Mouse (Mus musculus) small intestine, adult 2 months (tissue): ENCODE results near the gene Ccer2. TPM values are rescaled to one million over a fixed set of nuclear protein-coding genes. Genes with fewer than 3 reads are reported as not detected.

ENCODE experiments used
- H3K27ac ChIP-seq: fragments of 200-500 bp; 2 replicates; pipeline ENCODE4 v1.5.1; 2012; ENCODE audit warnings: low read depth, low read length, control low read depth, inconsistent platforms; ENCODE audit not compliant: insufficient read depth
- H3K27me3 ChIP-seq: fragments of 200-500 bp; 2 replicates; pipeline ENCODE4 v1.6.1; 2012; ENCODE audit warnings: mild to moderate bottlenecking, moderate library complexity, low read length, inconsistent platforms; ENCODE audit not compliant: control insufficient read depth, insufficient read depth
- H3K36me3 ChIP-seq: fragments of 200-500 bp; 2 replicates; pipeline ENCODE4 v1.6.1; 2012; ENCODE audit warnings: mild to moderate bottlenecking, low read length, control low read depth, inconsistent platforms; ENCODE audit not compliant: control insufficient read depth, insufficient read depth
- H3K4me1 ChIP-seq: fragments of 200-500 bp; 2 replicates; pipeline ENCODE4 v1.6.1; 2012; ENCODE audit warnings: low read length, inconsistent platforms, mixed read lengths; ENCODE audit not compliant: control insufficient read depth, insufficient read depth, insufficient read length
- H3K4me3 ChIP-seq: fragments of 200-500 bp; 2 replicates; pipeline ENCODE4 v1.5.1; 2012; ENCODE audit warnings: low read depth, mild to moderate bottlenecking, control low read depth, inconsistent platforms, low read length, moderate library complexity
- CTCF ChIP-seq: fragments of 200-500 bp; IDR thresholded peaks from 2 replicates; pipeline ENCODE4 v1.5.1; 2012; ENCODE audit warnings: low read depth, mild to moderate bottlenecking, control low read depth, inconsistent platforms, low read length, moderate library complexity, mixed read lengths; ENCODE audit not compliant: insufficient replicate concordance, insufficient read length; ENCODE audit errors: extremely low read depth
- POLR2A ChIP-seq: fragments of 200-500 bp; IDR thresholded peaks from 2 replicates; pipeline ENCODE4 v1.6.1; 2012; ENCODE audit warnings: low read depth, mild to moderate bottlenecking, control low read depth, inconsistent platforms, low read length, moderate library complexity
- WGBS: fragments of 180-500 bp; shearing (Covaris S2); methylation state at CpG from one replicate; pipeline ENCODE4 v1.1.7; 2018; 5-methylcytosine and 5-hydroxymethylcytosine counted together
- polyA plus RNA-seq: library from polyadenylated mRNA; depleted of rRNA; stranded (reverse); fragments of >200 nt; gene quantifications from 2 replicates; pipeline ENCODE4 v1.2.3, GENCODE M21; 2012

Gene Ccer2
- polyA plus RNA-seq, 1 experiment = not detected

DNA sequence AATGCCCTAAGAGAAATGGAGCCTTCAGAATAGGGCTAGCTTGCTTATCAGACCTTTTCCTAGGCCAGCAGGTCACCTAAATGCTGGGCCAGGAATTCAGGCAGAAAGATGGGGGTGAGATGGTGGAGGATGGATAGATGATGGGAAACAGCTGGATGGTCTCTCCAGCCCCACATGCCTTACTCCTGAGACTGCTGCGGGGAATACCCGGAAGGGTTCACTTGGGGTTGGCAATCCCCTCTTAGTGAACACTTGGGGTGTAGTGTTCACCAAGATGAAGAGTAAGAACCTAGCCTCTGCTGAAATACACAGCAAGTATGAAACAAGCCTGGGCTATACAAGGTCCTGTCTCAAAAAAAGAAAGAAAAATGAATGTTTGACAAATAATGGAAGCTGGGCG, 33.3 kb downstream of the Ccer2 start:
- peaks cover 5% of the 10 kb centered on the region for H3K4me1 ChIP-seq
- peak overlapping the region; percentile 51; the same call in 1 of the 2 replicates for H3K4me3 ChIP-seq
- no peaks in the 10 kb centered on the region for H3K27me3 ChIP-seq
- WGBS = 80% methylated on average over 3 of the region's 3 CpGs
- peak overlapping the region; percentile 56; the same call in 1 of the 2 replicates for H3K27ac ChIP-seq
- no peak for TF ChIP-seq POLR2A
- no peak for TF ChIP-seq CTCF
- H3K36me3 ChIP-seq = peaks cover 4% of the 10 kb centered on the region; the same call in 1 of the 2 replicates

DNA sequence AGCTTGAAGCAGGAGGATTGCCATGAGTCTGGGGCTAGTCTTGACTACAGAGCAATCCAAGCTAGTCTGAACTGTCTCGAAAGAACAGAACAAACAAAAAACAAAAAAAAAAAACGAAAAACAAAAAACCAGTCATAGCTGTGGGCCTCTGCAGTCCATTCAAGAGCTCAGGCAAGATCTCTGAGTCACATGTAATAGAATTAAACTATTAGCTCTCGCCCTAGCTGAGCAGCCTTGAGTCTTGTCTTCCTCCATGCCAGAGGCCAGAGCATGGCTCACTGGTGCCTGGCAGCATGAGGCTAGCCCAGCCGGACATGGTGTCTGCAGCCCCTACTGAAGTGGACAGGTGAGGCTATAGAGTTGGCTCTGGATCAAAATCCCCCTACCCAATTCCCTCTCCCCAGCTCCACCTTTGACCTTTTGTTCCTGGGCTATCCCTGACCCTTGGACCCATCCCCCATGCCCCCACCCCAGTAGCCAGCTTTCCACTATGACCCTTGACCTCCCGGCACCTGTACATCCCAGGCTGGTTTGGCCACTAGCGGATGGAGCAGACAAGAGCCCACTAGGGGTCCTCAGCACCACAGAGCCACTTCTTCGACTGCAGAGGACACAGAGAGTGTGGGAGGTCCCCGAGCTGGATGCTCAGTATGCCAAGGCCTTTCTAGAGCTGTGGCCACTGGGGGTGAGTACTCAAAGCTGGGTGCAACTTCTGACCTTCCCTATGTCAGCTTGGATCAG, 34.3 kb downstream of the Ccer2 start:
- WGBS = 57% methylated on average over 8 of the region's 8 CpGs
- no peak for TF ChIP-seq POLR2A
- no peak for TF ChIP-seq CTCF
- H3K4me3 ChIP-seq = peak overlapping the region; percentile 20; the same call in 1 of the 2 replicates
- H3K27ac ChIP-seq = no peak overlapping the region
- H3K27me3 ChIP-seq = no peaks in the 10 kb centered on the region
- H3K36me3 ChIP-seq = peaks cover 4% of the 10 kb centered on the region; the same call in 1 of the 2 replicates
- peaks cover 5% of the 10 kb centered on the region for H3K4me1 ChIP-seq

GRCm38 (mm10) chr7:28791706-28792105, 35.7 kb downstream of the Ccer2 start:
- TF ChIP-seq CTCF (no peak), POLR2A (no peak)
- no peaks in the 10 kb centered on the region for H3K27me3 ChIP-seq
- peak overlapping the region; percentile 27 for H3K27ac ChIP-seq
- H3K4me1 ChIP-seq = peaks cover 10% of the 10 kb centered on the region
- H3K36me3 ChIP-seq = no peaks in the 10 kb centered on the region
- no peak overlapping the region for H3K4me3 ChIP-seq

GRCm38 (mm10) chr7:28792391-28793185, 36.6 kb downstream of the Ccer2 start:
- Histone ChIP-seq H3K4me1 (peaks cover 10% of the 10 kb centered on the region), H3K27me3 (no peaks in the 10 kb centered on the region), H3K27ac (peak overlapping the region; percentile 52), H3K4me3 (no peak overlapping the region; the same call in 1 of the 2 replicates), H3K36me3 (no peaks in the 10 kb centered on the region; the same call in 1 of the 2 replicates)
- WGBS = 72% methylated on average over 14 of the region's 14 CpGs
- TF ChIP-seq CTCF (no peak), POLR2A (no peak)

GRCm38 (mm10) chr7:28793834-28794233, 37.9 kb downstream of the Ccer2 start:
- TF ChIP-seq CTCF (no peak), POLR2A (no peak)
- Histone ChIP-seq H3K4me3 (no peak overlapping the region), H3K36me3 (no peaks in the 10 kb centered on the region; the same call in 1 of the 2 replicates), H3K27ac (no peak overlapping the region), H3K27me3 (no peaks in the 10 kb centered on the region), H3K4me1 (peaks cover 10% of the 10 kb centered on the region)
- whole genome bisulfite sequencing = 29% methylated on average over 2 of the region's 2 CpGs

DNA sequence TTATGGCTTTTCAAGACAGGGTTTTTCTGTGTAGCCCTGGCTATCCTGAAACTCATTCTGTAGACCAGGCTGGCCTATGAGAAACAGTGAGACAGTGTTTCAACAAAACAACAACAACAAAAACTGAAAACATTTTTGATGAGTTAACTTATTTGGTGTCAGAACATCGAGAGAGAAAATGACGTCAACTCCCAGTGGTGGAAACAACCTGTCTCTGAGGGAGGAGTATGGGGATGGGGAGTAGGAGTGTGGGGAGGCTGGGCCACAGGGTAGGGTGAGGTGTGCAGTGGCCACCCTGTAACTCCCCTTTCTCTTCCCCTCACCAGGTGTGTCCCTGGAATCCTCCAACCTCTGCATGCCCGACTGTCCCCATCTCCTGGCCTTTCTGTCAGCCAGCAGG, 38.5 kb downstream of the Ccer2 start:
- Histone ChIP-seq H3K4me3 (no peak overlapping the region), H3K27ac (no peak overlapping the region), H3K36me3 (no peaks in the 10 kb centered on the region; the same call in 1 of the 2 replicates), H3K27me3 (no peaks in the 10 kb centered on the region), H3K4me1 (peaks cover 10% of the 10 kb centered on the region)
- no peak for TF ChIP-seq POLR2A
- TF ChIP-seq CTCF = no peak
- 70% methylated on average over 3 of the region's 3 CpGs for WGBS

DNA sequence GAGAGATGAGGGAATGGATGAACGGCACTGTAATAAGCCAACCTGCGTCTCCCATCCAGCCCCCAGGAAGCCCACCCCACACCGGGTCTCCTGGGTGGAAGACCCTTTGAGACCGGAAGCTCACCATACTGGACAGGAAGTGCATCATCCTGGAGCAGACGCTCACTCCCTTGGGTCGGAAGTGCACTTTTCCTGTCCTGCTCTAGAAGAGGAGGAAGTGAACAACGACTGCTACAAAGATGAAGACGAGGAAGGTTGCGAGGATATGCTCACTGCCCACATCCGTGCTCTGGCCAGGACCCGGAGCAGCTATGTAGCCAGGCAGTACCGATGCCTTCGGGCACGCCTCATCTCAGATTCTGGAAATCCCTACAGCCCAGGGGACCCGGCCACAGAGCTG, 39.9 kb downstream of the Ccer2 start:
- Histone ChIP-seq H3K4me3 (peak overlapping the region; percentile 40), H3K27ac (peak overlapping the region; percentile 34), H3K36me3 (no peaks in the 10 kb centered on the region; the same call in 1 of the 2 replicates), H3K4me1 (peaks cover 5% of the 10 kb centered on the region), H3K27me3 (no peaks in the 10 kb centered on the region)
- WGBS = 66% methylated on average over 15 of the region's 15 CpGs
- no peak for TF ChIP-seq POLR2A
- no peak for TF ChIP-seq CTCF
